Mouse (Mus musculus): ENCODE results near the gene Zmynd8. TPM values are rescaled to one million over a fixed set of nuclear protein-coding genes. Genes with fewer than 3 reads are reported as not detected.
A peak's percentile ranks its signal among the peaks of the same experiment; 100 is the strongest.

The Zmynd8 gene
- total and polyA plus RNA-seq, 2 experiments from 2014 or later: 56.8 to 73.4 TPM

DNA sequence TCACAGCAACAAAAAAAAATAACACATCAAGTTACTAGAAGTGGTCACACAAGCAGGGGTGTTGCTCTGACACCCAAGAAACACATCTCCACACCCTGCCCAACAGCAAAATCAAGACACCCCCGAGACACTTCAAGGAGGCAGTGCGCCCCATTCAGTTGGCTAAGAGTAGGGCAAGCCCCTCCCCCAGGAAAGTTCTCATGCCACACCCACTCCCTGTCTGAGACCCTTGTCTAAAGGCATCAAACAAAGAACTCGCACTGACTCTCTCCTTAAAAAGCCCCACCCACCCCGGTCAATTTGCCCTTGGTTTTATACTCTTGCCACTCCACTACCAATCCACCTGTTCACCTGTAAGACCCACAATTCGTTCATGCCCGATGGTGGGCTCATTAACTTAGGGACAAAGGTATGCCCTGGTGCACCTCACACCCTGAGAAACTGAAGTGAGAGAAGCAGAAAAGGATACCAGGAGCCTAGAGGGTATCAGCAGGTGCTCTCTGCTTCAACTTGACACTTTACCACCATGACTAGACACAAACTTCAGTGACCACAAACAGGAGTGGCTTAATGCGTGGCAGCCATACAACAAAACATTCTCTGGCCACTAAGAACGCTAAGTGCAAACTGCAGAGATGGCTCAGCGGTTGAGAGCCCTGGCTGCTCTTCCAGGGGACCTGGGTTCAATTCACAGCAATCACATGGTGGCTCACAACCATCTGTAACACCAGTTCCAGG, 45.8 kb downstream of the Zmynd8 start:
- no peak for DNase-seq (ENCODE audit: low spot score)
- no peak for TF ChIP-seq CTCF (IDR thresholded peaks at IDR 0.05)

DNA sequence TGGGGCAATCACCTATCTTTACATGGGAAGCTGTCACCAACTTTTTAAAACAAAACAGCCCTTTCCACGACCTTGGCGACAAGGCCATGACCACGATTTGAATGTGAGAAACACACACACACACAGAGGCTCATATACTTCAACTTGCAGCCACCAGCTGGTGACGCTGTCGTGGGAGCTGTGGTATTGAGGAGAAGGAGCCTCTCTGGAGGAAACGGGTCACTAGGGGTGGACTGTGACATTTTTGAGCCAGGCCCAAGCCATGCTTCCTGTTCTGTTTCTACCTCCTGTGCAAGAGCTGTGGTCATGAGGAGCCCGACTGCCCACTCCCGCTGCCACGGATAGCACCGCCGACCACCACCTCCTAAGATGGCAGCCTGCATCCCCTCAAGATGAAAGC, 46.4 kb downstream of the Zmynd8 start:
- H3K4me3 ChIP-seq (ENCODE audit: low read depth, low read length): no peak overlapping the region
- whole genome bisulfite sequencing: 91% methylated on average over 11 of the region's 11 CpGs
- no peak overlapping the region for H3K4me2 ChIP-seq (ENCODE audit: low read depth, low read length, poor library complexity, severe bottlenecking)
- H3K4me1 ChIP-seq (ENCODE audit: insufficient read depth, low read length): peaks cover 22% of the 10 kb centered on the region; the same call in 1 of the 2 replicates
- H3K9me3 ChIP-seq (ENCODE audit: low read length): no peaks in the 10 kb centered on the region
- no peaks in the 10 kb centered on the region for H3K27me3 ChIP-seq (ENCODE audit: insufficient read depth, low read length)
- H3K36me3 ChIP-seq (ENCODE audit: insufficient read depth, low read length): peaks cover 10% of the 10 kb centered on the region; the same call in 1 of the 2 replicates
- no peak overlapping the region for H3K27ac ChIP-seq (ENCODE audit: low read depth, low read length)
- ATAC-seq (ENCODE audit: low FRiP score) (no peak), DNase-seq (ENCODE audit: low spot score) (no peak)
- no peak for TF ChIP-seq CTCF (IDR thresholded peaks at IDR 0.05)
- H3K9ac ChIP-seq (replicated peaks; ENCODE audit: low read length, poor library complexity, severe bottlenecking): no peak overlapping the region

More for the DNA sequence above, 45.8 kb downstream of the Zmynd8 start:
- H3K27me3 ChIP-seq (ENCODE audit: insufficient read depth, low read length): no peaks in the 10 kb centered on the region
- H3K9ac ChIP-seq (replicated peaks; ENCODE audit: low read length, poor library complexity, severe bottlenecking): no peak overlapping the region
- no peak overlapping the region for H3K27ac ChIP-seq (ENCODE audit: low read depth, low read length)
- no peak for ATAC-seq (ENCODE audit: low FRiP score)
- H3K36me3 ChIP-seq (ENCODE audit: insufficient read depth, low read length): peaks cover 10% of the 10 kb centered on the region; the same call in 1 of the 2 replicates
- WGBS: 88% methylated on average over 9 of the region's 9 CpGs
- no peak overlapping the region for H3K4me2 ChIP-seq (ENCODE audit: low read depth, low read length, poor library complexity, severe bottlenecking)
- no peaks in the 10 kb centered on the region for H3K9me3 ChIP-seq (ENCODE audit: low read length)
- peaks cover 28% of the 10 kb centered on the region for H3K4me1 ChIP-seq (ENCODE audit: insufficient read depth, low read length)
- H3K4me3 ChIP-seq (ENCODE audit: low read depth, low read length): no peak overlapping the region

DNA sequence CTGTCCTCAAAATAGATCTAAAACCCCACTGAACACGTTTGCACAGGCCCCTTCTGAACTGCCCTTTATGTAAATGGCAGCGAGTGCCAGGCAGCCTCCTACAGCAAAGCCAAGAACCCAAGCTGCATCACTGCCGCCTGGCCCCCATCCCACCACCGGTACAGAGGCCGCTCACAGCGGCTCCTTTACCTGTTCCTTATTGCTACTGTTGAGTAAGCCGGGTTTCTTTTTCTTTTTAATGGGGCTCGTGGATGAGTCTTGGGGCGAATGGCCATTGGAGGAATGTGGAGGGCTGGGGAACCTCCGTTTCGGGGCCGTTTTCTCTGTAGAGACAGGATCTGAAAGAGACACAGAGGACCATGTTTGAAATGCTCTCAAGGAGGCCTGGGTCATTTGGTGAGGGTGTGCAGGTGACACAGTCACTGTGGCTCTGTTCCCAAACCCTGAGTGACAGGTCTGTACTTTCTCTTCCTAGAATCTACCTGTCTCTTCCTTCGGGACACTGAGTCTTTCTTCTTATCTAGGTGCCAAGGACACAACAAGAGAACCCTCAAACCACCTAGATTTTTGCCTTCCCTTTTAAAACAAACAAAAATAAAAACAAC, 46.9 kb downstream of the Zmynd8 start:
- Histone ChIP-seq H3K4me2 (ENCODE audit: low read depth, low read length, poor library complexity, severe bottlenecking) (no peak overlapping the region), H3K9ac (replicated peaks; ENCODE audit: low read length, poor library complexity, severe bottlenecking) (no peak overlapping the region), H3K27ac (ENCODE audit: low read depth, low read length) (0 out of 2 replicates have a peak overlapping the region, but pooled peaks have one; percentile 26), H3K36me3 (ENCODE audit: insufficient read depth, low read length) (peaks cover 10% of the 10 kb centered on the region; the same call in 1 of the 2 replicates), H3K27me3 (ENCODE audit: insufficient read depth, low read length) (no peaks in the 10 kb centered on the region), H3K4me3 (ENCODE audit: low read depth, low read length) (no peak overlapping the region), H3K4me1 (ENCODE audit: insufficient read depth, low read length) (peaks cover 19% of the 10 kb centered on the region; the same call in 1 of the 2 replicates), H3K9me3 (ENCODE audit: low read length) (no peaks in the 10 kb centered on the region)
- ATAC-seq (ENCODE audit: low FRiP score): no peak
- no peak for DNase-seq (ENCODE audit: low spot score)
- WGBS: 84% methylated on average over 13 of the region's 13 CpGs
- no peak for TF ChIP-seq CTCF (IDR thresholded peaks at IDR 0.05)

GRCm38 (mm10) chr2:165850826-165851225, 48.0 kb downstream of the Zmynd8 start:
- no peak for TF ChIP-seq CTCF (IDR thresholded peaks at IDR 0.05)
- DNase-seq (ENCODE audit: low spot score): no peak
- Histone ChIP-seq H3K36me3 (ENCODE audit: insufficient read depth, low read length) (peaks cover 17% of the 10 kb centered on the region), H3K9ac (replicated peaks; ENCODE audit: low read length, poor library complexity, severe bottlenecking) (no peak overlapping the region), H3K27ac (ENCODE audit: low read depth, low read length) (no peak overlapping the region), H3K9me3 (ENCODE audit: low read length) (no peaks in the 10 kb centered on the region), H3K27me3 (ENCODE audit: insufficient read depth, low read length) (no peaks in the 10 kb centered on the region), H3K4me2 (ENCODE audit: low read depth, low read length, poor library complexity, severe bottlenecking) (no peak overlapping the region), H3K4me3 (ENCODE audit: low read depth, low read length) (no peak overlapping the region), H3K4me1 (ENCODE audit: insufficient read depth, low read length) (peaks cover 14% of the 10 kb centered on the region; the same call in 1 of the 2 replicates)
- 74% methylated on average over 6 of the region's 6 CpGs for WGBS
- no peak for ATAC-seq (ENCODE audit: low FRiP score)

DNA sequence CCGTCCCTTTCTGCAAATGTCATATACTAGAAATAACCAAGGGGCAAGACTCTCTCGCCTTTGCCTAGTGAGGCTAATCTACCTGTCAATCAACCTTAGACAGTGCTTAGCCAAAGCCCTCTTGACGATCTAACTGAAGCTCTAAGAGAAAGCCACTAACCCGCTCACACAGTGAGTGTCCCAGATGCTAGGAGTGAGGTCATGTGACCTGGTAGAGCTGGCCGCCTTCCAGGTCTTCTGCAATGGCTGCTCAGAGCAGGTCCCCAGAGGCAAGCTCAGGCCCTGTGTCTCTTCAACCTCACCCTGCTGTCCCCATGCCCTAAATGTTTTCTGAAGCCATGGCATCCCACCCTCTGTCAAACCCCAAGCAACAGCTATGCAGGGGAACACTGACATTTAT, 49.7 kb downstream of the Zmynd8 start:
- ATAC-seq (ENCODE audit: low FRiP score): no peak
- no peak for TF ChIP-seq CTCF (IDR thresholded peaks at IDR 0.05)

DNA sequence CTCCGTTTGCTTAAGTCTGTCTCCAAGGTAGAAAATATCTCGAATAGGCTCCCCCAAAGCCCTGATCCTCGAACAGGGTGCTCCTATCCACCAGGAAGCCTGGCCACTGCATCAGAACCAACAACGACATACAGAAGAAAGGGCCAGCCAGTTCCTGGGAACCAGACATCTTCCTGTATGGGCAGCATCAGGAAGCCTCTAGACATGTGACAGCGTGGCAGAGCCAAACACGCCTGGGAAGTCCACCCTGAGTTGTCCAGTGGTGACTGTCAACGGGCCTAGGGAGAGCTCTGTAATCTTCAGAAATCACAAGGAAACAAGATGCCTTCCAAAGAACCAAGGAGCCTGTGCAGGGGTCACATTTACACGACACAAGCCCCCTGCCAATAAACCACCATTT, 52.0 kb downstream of the Zmynd8 start:
- no peaks in the 10 kb centered on the region for H3K9me3 ChIP-seq (ENCODE audit: low read length)
- no peaks in the 10 kb centered on the region for H3K27me3 ChIP-seq (ENCODE audit: insufficient read depth, low read length)
- peaks cover 12% of the 10 kb centered on the region; the same call in 1 of the 2 replicates for H3K4me1 ChIP-seq (ENCODE audit: insufficient read depth, low read length)
- H3K36me3 ChIP-seq (ENCODE audit: insufficient read depth, low read length): peaks cover 49% of the 10 kb centered on the region
- ATAC-seq (ENCODE audit: low FRiP score): no peak
- no peak overlapping the region for H3K9ac ChIP-seq (replicated peaks; ENCODE audit: low read length, poor library complexity, severe bottlenecking)
- 82% methylated on average over 8 of the region's 8 CpGs for WGBS
- H3K4me2 ChIP-seq (ENCODE audit: low read depth, low read length, poor library complexity, severe bottlenecking): no peak overlapping the region
- H3K27ac ChIP-seq (ENCODE audit: low read depth, low read length): no peak overlapping the region; the same call in 1 of the 2 replicates
- no peak for DNase-seq (ENCODE audit: low spot score)
- TF ChIP-seq CTCF (IDR thresholded peaks at IDR 0.05): no peak
- no peak overlapping the region for H3K4me3 ChIP-seq (ENCODE audit: low read depth, low read length)

More for the DNA sequence above, 49.7 kb downstream of the Zmynd8 start:
- no peaks in the 10 kb centered on the region for H3K27me3 ChIP-seq (ENCODE audit: insufficient read depth, low read length)
- H3K4me1 ChIP-seq (ENCODE audit: insufficient read depth, low read length): peaks cover 12% of the 10 kb centered on the region; the same call in 1 of the 2 replicates
- H3K27ac ChIP-seq (ENCODE audit: low read depth, low read length): peak overlapping the region; percentile 55
- 21% methylated on average over 5 of the region's 5 CpGs for WGBS
- H3K36me3 ChIP-seq (ENCODE audit: insufficient read depth, low read length): peaks cover 29% of the 10 kb centered on the region
- DNase-seq (ENCODE audit: low spot score): peak; percentile 76
- no peak overlapping the region for H3K4me2 ChIP-seq (ENCODE audit: low read depth, low read length, poor library complexity, severe bottlenecking)
- H3K9ac ChIP-seq (replicated peaks; ENCODE audit: low read length, poor library complexity, severe bottlenecking): no peak overlapping the region
- H3K9me3 ChIP-seq (ENCODE audit: low read length): no peaks in the 10 kb centered on the region
- no peak overlapping the region for H3K4me3 ChIP-seq (ENCODE audit: low read depth, low read length)
